Mouse (Mus musculus): ENCODE measurements at regions not wholly inside any gene's neighbourhood (a gene's known extent, or its start where the extent isn't known, plus 50 kb on each side); places are given as distances from the start of the nearest gene placed in this dataset.

DNA sequence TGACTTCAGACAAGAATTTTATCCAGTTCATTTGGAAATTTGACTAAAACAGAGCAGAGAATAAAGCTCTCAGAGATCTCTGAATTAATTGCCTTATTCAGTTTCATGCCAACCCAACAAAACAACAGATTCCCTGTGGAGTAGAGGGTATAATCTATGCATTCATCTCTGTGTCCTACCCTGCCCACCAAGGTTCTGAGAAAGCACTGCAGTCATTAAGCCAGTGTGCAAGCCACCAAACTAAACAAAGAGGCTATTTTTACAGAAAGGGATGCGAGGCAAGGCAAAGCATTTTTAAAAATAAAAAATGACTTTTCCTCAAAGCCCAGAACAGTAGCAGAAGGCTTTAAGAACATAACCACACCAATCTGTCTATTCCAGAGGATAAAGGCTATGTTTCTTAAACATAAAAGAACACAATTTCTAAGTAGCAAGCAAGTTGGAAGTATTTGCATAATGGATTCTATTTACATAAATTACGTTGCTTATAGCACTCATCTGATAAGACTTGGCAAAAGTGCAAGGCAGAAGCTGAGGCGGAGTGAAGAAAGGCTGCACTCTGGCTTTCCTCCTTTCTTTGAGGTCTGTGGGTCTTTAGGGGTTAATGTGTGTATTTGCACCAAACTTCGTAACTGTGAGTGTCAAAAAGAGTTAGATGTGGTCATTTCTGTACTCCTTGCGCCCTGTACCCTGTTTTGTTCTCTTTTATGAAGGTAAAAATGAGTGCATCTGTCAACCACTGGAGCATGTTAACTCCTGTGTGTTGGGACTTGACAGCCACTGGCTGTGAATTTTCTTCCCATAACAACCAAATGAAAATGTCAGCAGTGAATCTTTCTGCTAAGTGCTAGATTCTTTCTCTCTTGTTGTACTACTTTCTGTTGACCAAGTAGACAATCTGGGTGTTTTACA, 430.6 kb upstream of the Igfbp7 start:
- no peak for TF ChIP-seq POLR2A (IDR thresholded peaks at IDR 0.05; ENCODE audit: borderline replicate concordance, insufficient read depth, low read length)
- no peak for TF ChIP-seq CTCF (IDR thresholded peaks at IDR 0.05; ENCODE audit: borderline replicate concordance, insufficient read depth, low read depth, low read length)

Measured in cerebellum, adult 2 months (tissue).